Mouse (Mus musculus): Measurements from ENCODE around the gene Ppp2r3c.
A peak's percentile ranks its signal among the peaks of the same experiment; 100 is the strongest.
"Not testable (repeated sequence)": the region's sequence is repeated elsewhere in the genome, so short reads cannot be mapped to it uniquely, and the experiment has no call there.

The Ppp2r3c gene

GRCm38 (mm10) chr12:55302485-55303441 lies at the start of gene Ppp2r3c:
Gene Ppp2r3c, minus strand, starts transcription at chr12:55302998.
- peak; percentile 81 for DNase-seq

GRCm38 (mm10) chr12:55344583-55344982 lies 41.8 kb upstream of the Ppp2r3c start:
- peak; percentile 13 for DNase-seq

- DNase-seq, result no peak
Measured at GRCm38 (mm10) chr12:55343998-55344397, 41.2 kb upstream of the Ppp2r3c start.

- not testable (repeated sequence) for DNase-seq
Measured at GRCm38 (mm10) chr12:55343045-55343444, 40.2 kb upstream of the Ppp2r3c start.

GRCm38 (mm10) chr12:55338490-55338889 lies 35.7 kb upstream of the Ppp2r3c start:
- DNase-seq, result not testable (repeated sequence)

- DNase-seq, result no peak
Measured at GRCm38 (mm10) chr12:55333662-55334061, 30.9 kb upstream of the Ppp2r3c start.

DNA sequence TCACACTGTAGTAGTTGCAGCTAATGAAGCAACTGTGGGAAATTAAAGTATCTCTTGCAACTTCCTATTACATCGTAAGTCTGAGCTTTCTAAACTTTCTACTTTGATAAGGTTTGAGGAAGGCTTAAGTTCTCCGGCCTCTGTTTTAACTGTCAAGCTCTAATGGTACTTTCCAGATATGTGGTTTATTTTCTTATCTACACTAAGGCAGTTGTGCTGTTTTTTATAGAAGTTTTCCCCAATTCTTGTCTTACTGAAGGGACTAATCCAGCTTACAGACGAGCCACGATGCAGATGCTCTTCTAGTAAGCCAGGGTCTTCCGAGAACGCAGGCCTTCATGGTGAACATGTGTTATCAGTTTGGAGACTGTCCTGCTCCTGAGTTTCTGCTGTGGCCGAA lies 26.6 kb upstream of the Ppp2r3c start:
- DNase-seq, result no peak

- no peak for DNase-seq
Measured at GRCm38 (mm10) chr12:55328784-55329183, 26.0 kb upstream of the Ppp2r3c start.

DNA sequence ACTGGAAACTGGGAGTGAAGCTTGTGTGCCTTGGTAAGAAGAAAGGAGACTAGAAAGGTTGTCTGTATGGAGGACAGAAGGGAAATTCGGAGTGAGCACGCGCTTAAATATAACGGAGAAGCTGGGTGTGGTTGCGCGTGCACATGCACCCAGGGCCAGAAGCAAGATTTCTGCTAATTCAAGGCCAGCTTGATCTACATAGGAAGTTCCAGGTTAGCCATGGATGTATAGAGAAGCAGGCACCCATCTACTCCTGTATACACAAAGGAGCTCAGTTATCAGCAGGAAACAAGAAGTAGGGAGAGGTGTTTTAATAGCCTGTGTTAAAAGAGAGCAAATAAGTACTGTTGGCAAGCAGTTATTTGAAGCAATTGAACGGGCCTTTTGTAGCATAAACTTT lies 22.9 kb upstream of the Ppp2r3c start:
- DNase-seq, result no peak

DNA sequence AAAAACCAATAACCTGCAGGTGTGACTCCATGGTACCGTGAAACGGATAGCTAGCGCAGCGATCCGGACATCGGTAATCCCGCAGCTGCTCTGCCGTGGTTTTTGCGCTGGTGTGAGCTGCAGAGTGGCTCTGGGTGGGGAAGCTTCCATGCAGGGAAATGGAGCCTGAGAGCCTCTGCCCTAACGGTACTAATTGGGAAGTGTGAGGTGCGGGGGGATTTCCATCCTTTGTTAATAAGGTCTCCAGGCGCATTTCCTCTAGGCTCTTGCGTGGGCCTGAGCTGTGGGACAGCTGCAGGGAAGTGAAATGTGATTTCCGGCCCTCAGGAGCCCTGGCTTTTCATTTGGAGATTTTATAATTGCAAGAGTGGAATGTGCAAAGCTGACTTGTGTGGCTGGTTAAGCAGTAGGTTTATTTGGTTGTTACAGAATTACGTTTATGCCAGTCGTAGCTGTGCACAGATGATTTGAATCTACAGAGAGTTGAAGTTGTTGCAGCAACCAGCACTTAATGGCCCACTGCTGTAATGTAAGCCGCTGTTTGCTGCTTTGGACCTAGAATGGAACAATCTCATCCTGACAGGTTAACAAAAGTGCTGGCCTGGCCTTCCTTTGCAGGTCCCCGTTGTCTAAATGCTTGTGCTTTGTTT lies 19.0 kb upstream of the Ppp2r3c start:
- DNase-seq, result no peak

GRCm38 (mm10) chr12:55315192-55315591 lies 12.4 kb upstream of the Ppp2r3c start:
- peak; percentile 67 for DNase-seq

- DNase-seq, result no peak
Measured at GRCm38 (mm10) chr12:55313901-55314300, 11.1 kb upstream of the Ppp2r3c start.

DNA sequence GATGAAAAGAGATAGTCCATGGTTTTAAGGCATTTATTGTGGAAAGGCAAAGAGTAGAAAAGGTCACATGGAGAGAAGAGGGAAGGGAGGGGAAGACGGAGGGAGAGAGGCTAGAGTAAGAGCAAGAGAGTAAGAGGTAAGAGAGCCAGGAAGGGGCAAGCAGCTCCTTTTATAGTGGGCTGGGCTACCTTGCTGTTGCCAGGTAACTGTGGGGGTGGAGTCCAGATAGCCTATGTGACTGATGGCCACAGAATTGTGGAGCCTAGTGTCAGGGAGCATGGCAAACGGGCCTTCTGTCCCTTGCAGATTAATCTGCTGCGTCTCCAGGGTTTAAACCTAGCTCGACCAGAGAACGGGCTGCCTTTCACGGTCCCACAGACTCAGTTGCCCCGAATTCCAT lies 9.0 kb upstream of the Ppp2r3c start:
- no peak for DNase-seq

- DNase-seq, result no peak
Measured at GRCm38 (mm10) chr12:55309501-55309900, 6.7 kb upstream of the Ppp2r3c start.

DNA sequence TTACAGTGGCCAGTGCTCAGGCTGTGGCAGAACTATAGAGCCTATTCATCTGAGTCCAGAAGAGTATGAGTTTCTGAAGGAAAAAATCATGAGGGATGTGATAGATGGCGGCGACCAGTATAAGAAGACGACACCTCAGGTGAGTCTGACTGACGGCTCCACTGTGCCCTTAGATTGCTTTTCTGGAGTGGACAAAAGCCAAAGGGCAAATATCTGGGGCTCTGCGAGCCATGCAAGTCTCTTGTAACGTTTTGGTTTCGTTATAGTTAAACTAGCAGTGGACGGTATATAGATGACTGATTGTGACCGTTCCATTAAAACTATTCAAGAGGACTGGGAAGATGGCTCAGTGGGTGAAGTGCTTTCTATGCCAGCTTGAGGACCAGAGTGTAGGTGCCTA lies 5.9 kb upstream of the Ppp2r3c start:
- DNase-seq, result no peak

- DNase-seq, result no peak
Measured at GRCm38 (mm10) chr12:55307566-55307965, 4.8 kb upstream of the Ppp2r3c start.

- DNase-seq, result no peak
Measured at GRCm38 (mm10) chr12:55306371-55306770, 3.6 kb upstream of the Ppp2r3c start.

DNA sequence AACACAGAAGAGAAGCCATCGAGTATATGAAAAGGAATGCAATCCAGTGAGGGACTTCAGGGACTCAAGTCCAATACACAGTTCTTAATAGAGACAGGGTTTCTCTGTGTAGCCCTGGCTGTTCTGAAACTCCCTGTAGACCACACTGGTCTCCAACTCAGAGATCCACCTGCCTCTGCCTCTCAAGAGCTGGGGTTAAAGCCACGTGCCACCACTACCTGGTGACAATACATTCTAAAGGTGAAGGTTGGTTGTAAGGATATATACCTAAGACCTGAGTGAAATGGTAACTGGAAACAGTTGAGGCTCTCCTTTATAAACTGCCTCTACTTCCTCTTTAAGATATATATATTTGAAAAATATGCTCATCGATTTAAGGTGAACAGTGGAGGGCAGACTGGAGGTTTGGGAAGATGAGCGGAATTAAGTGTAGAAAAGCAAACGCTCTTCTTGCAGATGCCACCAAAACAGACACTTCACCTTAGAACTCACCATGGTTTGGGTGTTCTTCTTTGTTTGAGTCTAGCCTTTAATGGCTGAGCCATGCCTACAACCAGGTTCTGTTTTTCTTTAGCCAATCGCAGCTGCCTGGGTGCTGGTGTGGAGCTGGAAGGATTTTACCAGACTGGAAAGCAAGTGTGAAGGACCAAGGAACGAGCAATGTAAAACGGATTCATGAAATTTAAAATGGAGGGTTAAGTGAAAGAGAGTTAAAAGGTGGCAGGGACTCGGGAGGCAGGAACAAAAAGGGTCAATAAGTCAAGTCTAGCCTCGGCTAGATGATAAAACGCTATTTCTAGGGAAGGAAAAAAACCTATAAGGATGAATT lies 1.1 kb downstream of the Ppp2r3c start:
- no peak for DNase-seq

- no peak for DNase-seq
Measured at GRCm38 (mm10) chr12:55300820-55301351, 1.9 kb downstream of the Ppp2r3c start.

GRCm38 (mm10) chr12:55299336-55299735 lies 3.5 kb downstream of the Ppp2r3c start, which contains the start of gene 1110008L16Rik:
Gene 1110008L16Rik, plus strand, starts transcription at chr12:55299577.
- DNase-seq, result no peak

- no peak for DNase-seq
Measured at GRCm38 (mm10) chr12:55298112-55298511, 4.7 kb downstream of the Ppp2r3c start.

GRCm38 (mm10) chr12:55277583-55277982 lies 25.2 kb downstream of the Ppp2r3c start:
- DNase-seq, result not testable (repeated sequence)

- no peak for DNase-seq
Measured at GRCm38 (mm10) chr12:55272243-55272642, 30.6 kb downstream of the Ppp2r3c start.
